Mouse (Mus musculus) common myeloid progenitor, adult 5-6 weeks (primary cell): ENCODE results near the gene Xbp1. TPM values are rescaled to one million over a fixed set of nuclear protein-coding genes. Genes with fewer than 3 reads are reported as not detected.
"Not testable (repeated sequence)": the region's sequence is repeated elsewhere in the genome, so short reads cannot be mapped to it uniquely, and the experiment has no call there.

Experiments used
- ATAC-seq: replicated peaks from 2 replicates; pipeline ENCODE4 v1.8.0; 2016; ENCODE audit warnings: low read depth, mild to moderate bottlenecking, moderate TSS enrichment, inconsistent platforms; ENCODE audit not compliant: poor library complexity, severe bottlenecking
- total RNA-seq: library from RNA; stranded (forward); fragments of 200-1000, 187-1606 nt; gene quantifications from 2 replicates; pipeline ENCODE4 v1.2.3, GENCODE M21; 2017

Xbp1 gene
- 58.4 and 72.0 TPM in 2 replicates for total RNA-seq

GRCm38 (mm10) chr11:5520412-5521265 lies at the start of gene Xbp1:
TSS of gene Xbp1 (plus strand) at chr11:5520659.
- ATAC-seq = peak; percentile 89

GRCm38 (mm10) chr11:5474130-5474529 lies 46.3 kb upstream of the Xbp1 start:
- peak; percentile 84 for ATAC-seq

GRCm38 (mm10) chr11:5475556-5476118 lies 44.8 kb upstream of the Xbp1 start:
- not testable (repeated sequence) for ATAC-seq

DNA sequence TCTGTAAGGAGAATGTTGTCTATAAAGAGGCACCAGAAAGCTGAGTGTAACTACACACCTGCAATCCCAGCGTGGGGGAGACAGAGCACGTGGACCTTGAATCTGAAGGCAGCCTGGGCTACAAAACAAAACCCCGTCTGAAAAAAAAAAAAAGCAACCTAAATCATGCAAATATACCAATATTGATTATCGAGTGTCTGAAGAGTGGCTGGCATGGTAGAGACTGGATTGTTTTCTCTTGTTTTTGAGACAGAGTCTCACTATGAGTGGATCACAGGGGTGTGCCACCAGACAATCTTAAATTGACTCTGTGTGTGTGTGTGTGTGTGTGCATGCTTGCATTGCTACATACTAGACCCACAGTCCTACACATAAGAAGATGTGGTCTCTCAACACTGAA lies 43.7 kb upstream of the Xbp1 start:
- no peak for ATAC-seq

GRCm38 (mm10) chr11:5478193-5478592 lies 42.3 kb upstream of the Xbp1 start:
- ATAC-seq = no peak

DNA sequence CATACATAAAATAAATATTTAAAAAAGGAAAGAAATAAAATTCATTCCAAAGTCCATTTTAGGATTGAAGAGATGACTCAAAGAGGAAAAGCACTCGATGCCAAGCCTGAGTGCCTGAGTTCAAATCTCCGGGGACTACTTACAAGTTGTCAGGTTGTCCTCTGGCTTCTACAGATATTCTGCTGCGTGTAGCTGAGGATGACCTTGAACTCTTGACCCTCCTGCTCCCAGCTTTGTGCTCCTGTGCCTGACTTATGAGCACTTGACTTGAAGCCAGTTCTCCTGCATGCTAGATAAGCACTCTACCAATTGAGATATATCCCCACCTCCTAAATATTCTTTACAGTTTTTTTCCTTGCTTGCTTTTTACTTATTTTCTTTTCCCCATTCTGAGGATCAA lies 41.6 kb upstream of the Xbp1 start:
- ATAC-seq = no peak

- ATAC-seq = no peak
Measured at GRCm38 (mm10) chr11:5482581-5482980, 37.9 kb upstream of the Xbp1 start.

- ATAC-seq = peak; percentile 98
Measured at GRCm38 (mm10) chr11:5485193-5486011, 35.1 kb upstream of the Xbp1 start.

GRCm38 (mm10) chr11:5489433-5489832 lies 31.0 kb upstream of the Xbp1 start:
- not testable (repeated sequence) for ATAC-seq

DNA sequence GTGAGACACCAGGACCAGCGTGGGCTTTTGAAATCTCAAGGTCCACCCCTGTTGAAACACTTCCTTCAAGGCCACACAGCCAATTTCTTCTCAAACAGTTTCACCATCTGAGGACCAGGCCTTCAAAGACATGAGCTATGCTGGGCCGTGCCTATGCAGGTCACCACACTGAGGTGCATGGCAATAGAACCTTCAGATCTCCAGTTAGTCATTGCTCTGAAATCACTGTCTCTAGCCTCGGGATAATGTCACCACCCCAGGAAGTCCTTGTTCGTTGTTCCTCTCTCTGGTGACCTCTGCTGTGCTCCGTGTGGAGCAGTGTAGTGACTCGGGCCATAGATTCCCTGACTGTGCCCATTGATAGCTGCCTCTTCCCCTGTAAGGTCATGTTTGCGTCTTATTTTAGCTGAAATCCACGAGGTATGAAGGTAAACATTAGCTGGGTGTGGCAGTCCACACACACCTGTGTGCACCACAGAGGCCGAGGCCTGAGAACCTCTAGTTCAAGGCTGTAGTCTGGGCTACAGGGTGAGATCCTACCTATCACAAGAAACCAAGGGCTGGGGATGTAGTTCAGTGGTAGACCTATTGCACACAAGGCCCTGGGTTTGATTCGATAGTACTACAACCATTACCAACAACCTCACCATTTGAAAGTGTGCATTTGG lies 29.3 kb upstream of the Xbp1 start:
- ATAC-seq = no peak

DNA sequence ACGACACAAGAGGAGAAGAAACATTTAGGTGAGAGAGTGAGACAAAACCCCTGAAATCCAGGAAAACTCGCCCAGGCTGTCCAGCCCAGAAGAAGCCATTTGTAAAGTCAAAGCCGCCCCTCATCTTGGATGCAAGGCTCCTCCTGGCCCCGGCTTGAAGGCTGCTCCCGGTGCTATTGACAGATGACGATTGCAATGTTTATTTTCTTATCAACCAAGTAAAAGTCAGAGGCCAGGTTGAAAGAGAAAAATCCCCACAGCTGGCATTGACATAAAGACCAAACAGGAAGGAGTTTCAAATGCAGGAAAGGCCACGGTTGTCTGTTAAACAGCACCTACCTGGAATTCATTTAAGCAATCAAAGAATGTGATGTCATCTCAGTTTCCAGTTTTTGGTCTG lies 28.5 kb upstream of the Xbp1 start:
- ATAC-seq = no peak

DNA sequence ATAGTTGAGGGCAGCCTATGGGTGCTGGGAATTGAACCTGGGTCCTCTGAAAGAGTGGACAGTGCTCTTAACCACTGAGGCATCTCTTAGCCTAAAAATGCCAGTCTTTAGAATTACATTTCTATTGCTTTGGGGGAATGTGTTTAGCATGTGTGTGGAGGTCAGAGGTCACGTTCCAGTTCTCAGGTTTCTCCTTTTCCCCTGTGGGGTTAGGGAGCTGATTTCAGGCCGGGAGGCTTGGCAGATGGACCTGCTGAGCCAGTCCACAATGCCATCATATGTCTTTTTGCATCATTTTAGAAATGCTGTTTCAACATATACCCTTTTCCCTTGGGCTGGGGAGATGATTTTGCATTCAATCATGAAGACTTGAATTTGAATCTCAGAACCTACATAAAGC lies 26.6 kb upstream of the Xbp1 start:
- no peak for ATAC-seq

GRCm38 (mm10) chr11:5495286-5495832 lies 25.1 kb upstream of the Xbp1 start:
- no peak for ATAC-seq

DNA sequence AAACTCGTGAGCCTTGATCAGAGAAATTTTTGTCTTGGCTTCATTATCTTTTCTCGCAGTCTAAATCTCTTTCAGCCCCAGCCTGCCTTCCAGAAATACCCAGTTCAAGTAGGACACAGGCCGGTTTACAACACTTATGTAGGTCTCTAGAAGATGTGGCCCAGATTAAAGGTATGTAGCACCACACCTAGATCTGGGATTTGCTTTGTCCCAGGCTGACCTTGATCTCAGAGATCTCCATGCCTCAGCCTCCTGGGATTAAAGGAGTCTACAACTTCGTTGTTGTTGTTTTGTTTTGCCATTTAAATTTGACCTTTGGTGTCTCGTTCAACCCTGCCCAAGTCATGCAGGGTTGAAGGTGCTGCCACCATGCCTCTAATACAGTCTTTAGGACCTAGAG lies 24.6 kb upstream of the Xbp1 start:
- ATAC-seq = no peak

DNA sequence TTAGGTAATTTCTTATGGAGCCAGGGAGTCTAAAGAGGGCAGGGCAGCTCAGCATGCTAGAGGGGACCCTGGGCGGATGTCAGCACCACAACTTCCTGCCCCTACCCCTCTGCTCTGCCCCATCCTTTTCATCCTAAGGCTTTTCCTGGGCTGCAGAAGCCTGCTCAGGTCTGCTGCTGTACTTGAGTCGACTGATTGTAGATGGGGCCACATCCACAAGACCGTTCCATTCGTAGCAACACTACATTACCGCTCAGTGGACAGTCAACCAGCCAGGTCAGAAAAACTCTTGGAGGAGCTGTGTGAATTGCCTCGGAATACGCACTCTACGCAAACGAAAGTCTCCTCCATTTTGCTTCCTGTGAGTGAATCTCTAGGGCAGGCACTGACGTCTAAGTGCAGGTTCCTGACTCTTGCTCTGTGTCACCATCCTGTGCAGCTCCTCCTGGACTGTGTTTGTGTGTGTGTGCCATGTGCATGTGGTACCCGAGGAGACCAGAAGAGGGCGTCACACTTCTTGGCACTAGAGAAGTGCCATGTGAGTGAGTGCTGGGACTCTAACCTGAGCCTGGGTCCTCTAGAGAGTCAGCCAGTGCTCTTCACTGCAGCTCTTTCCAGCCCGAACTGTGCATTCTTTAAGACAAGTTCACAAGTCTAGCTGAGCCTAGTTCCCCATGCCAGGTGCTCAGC lies 23.8 kb upstream of the Xbp1 start:
- no peak for ATAC-seq

DNA sequence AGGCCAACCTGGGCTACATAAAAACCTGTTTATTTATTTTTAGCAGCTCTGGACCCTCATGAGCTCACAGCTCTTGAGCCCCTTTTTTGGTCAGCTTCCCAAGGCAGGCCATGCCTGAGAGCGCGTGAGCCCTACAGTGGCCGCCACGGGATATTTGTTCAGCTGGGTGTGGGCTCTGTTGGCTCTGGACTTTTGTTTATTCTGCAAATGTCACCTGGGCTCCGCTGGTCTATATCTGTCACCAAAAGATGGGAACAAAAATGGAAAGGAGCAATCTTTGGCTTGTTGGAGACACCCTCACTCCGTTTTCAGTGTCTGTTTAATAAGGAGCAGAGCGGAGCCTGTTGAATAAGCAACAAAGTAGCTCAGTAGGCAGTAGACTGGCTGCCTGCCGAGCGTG lies 22.0 kb upstream of the Xbp1 start:
- ATAC-seq = no peak

GRCm38 (mm10) chr11:5498931-5499661 lies 21.4 kb upstream of the Xbp1 start:
- no peak for ATAC-seq

DNA sequence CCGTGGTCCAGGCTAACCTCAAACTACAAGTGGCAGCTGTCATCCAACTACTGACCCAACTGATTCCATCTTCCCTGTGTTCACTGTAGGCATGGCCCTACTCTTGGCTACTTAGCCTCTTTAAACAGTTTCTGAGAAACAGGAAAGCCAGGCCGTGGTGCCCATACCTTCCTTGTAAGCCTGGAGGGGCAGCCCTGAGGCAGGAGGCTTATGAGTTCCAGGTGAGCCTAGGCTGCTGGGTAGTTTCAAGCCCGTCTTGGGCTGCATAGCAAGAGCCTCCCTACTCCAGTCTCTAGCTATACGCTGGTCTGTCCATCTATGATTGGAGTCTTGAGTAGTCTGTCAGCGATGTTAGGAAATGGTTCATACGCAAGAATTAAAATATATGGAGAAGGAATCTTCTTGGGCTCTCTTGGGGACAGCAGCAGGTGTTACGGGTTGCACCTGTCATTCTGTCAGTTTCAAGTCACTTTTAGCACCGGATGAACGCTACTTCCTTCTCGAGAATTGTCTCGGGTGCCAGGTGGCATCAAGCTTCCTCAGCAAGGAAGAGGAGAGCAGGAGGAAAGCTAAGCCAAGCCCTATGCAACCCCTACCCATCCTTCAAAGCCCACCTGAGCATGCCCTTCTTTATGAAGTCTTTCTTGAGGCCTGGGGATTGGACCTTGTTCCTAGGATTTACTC lies 20.4 kb upstream of the Xbp1 start:
- ATAC-seq = no peak
